Mouse (Mus musculus): ENCODE data around the gene Prr14. TPM values are rescaled to one million over a fixed set of nuclear protein-coding genes. Genes with fewer than 3 reads are reported as not detected.
A peak's percentile ranks its signal among the peaks of the same experiment; 100 is the strongest.

The Prr14 gene
- polyA plus RNA-seq, 1 experiment from 2014 or later: 22.8 TPM

- ATAC-seq (ENCODE audit: low read depth): no peak
- peaks cover 20% of the 10 kb centered on the region for H3K36me3 ChIP-seq (ENCODE audit: control insufficient read depth, insufficient read depth)
- H3K4me1 ChIP-seq (ENCODE audit: control insufficient read depth, low read depth, low read length): peaks cover 20% of the 10 kb centered on the region
- no peaks in the 10 kb centered on the region for H3K27me3 ChIP-seq (ENCODE audit: control insufficient read depth, insufficient read depth, low read depth, low read length)
- peak overlapping the region; percentile 98 for H3K4me3 ChIP-seq (ENCODE audit: low read depth, low read length)
- H3K9me3 ChIP-seq (replicated peaks; ENCODE audit: control insufficient read depth, low read length): no peaks in the 10 kb centered on the region
- WGBS (ENCODE audit: insufficient replicate concordance): 14% methylated on average over 8 of the region's 8 CpGs
- peak overlapping the region; percentile 83 for H3K4me2 ChIP-seq (ENCODE audit: low read depth, low read length)
- peak overlapping the region; percentile 92 for H3K9ac ChIP-seq (ENCODE audit: low read depth, low read length)
- H3K27ac ChIP-seq (ENCODE audit: low read length): peak overlapping the region; percentile 99
These were observed 53.6 kb downstream of the Prr14 start for GRCm38 (mm10) chr7:127513016-127513390.

- no peaks in the 10 kb centered on the region for H3K27me3 ChIP-seq (ENCODE audit: control insufficient read depth, insufficient read depth, low read depth, low read length)
- H3K4me2 ChIP-seq (ENCODE audit: low read depth, low read length): peak overlapping the region; percentile 83
- H3K9ac ChIP-seq (ENCODE audit: low read depth, low read length): peak overlapping the region; percentile 92; the same call in 1 of the 2 replicates
- no peaks in the 10 kb centered on the region for H3K9me3 ChIP-seq (replicated peaks; ENCODE audit: control insufficient read depth, low read length)
- peaks cover 20% of the 10 kb centered on the region for H3K4me1 ChIP-seq (ENCODE audit: control insufficient read depth, low read depth, low read length)
- WGBS (ENCODE audit: insufficient replicate concordance): 75% methylated on average over 3 of the region's 3 CpGs
- peak overlapping the region; percentile 99 for H3K27ac ChIP-seq (ENCODE audit: low read length)
- peaks cover 22% of the 10 kb centered on the region for H3K36me3 ChIP-seq (ENCODE audit: control insufficient read depth, insufficient read depth)
- no peak for ATAC-seq (ENCODE audit: low read depth)
- H3K4me3 ChIP-seq (ENCODE audit: low read depth, low read length): peak overlapping the region; percentile 98
These were observed 54.4 kb downstream of the Prr14 start for GRCm38 (mm10) chr7:127513781-127514180.

- no peak overlapping the region for H3K27ac ChIP-seq (ENCODE audit: low read length)
- no peaks in the 10 kb centered on the region for H3K27me3 ChIP-seq (ENCODE audit: control insufficient read depth, insufficient read depth, low read depth, low read length)
- no peak overlapping the region for H3K4me3 ChIP-seq (ENCODE audit: low read depth, low read length)
- peaks cover 37% of the 10 kb centered on the region for H3K36me3 ChIP-seq (ENCODE audit: control insufficient read depth, insufficient read depth)
- no peaks in the 10 kb centered on the region for H3K9me3 ChIP-seq (replicated peaks; ENCODE audit: control insufficient read depth, low read length)
- 80% methylated on average over 7 of the region's 7 CpGs for WGBS (ENCODE audit: insufficient replicate concordance)
- peaks cover 20% of the 10 kb centered on the region for H3K4me1 ChIP-seq (ENCODE audit: control insufficient read depth, low read depth, low read length)
- no peak overlapping the region for H3K4me2 ChIP-seq (ENCODE audit: low read depth, low read length)
- H3K9ac ChIP-seq (ENCODE audit: low read depth, low read length): no peak overlapping the region
- ATAC-seq (ENCODE audit: low read depth): no peak
These were observed 56.4 kb downstream of the Prr14 start for GRCm38 (mm10) chr7:127515846-127516245.

GRCm38 (mm10) chr7:127516344-127516743 is 56.9 kb downstream of the Prr14 start:
- H3K4me2 ChIP-seq (ENCODE audit: low read depth, low read length): no peak overlapping the region
- H3K4me1 ChIP-seq (ENCODE audit: control insufficient read depth, low read depth, low read length): peaks cover 16% of the 10 kb centered on the region
- no peaks in the 10 kb centered on the region for H3K9me3 ChIP-seq (replicated peaks; ENCODE audit: control insufficient read depth, low read length)
- no peak overlapping the region for H3K9ac ChIP-seq (ENCODE audit: low read depth, low read length)
- WGBS (ENCODE audit: insufficient replicate concordance): 88% methylated on average over 6 of the region's 7 CpGs
- H3K4me3 ChIP-seq (ENCODE audit: low read depth, low read length): no peak overlapping the region
- no peaks in the 10 kb centered on the region for H3K27me3 ChIP-seq (ENCODE audit: control insufficient read depth, insufficient read depth, low read depth, low read length)
- H3K36me3 ChIP-seq (ENCODE audit: control insufficient read depth, insufficient read depth): peaks cover 42% of the 10 kb centered on the region
- ATAC-seq (ENCODE audit: low read depth): no peak
- H3K27ac ChIP-seq (ENCODE audit: low read length): no peak overlapping the region

GRCm38 (mm10) chr7:127519284-127519683 is 59.9 kb downstream of the Prr14 start, which contains the start of gene Gm42715:
Gm42715 (plus strand) TSS chr7:127519584.
- ATAC-seq (ENCODE audit: low read depth): no peak
- no peak within 1 kb of the TSS for H3K4me3 ChIP-seq (ENCODE audit: low read depth, low read length)
- peaks cover 64% of the 10 kb centered on the region for H3K36me3 ChIP-seq (ENCODE audit: control insufficient read depth, insufficient read depth)
- no peak within 1 kb of the TSS for H3K9ac ChIP-seq (ENCODE audit: low read depth, low read length)
- H3K4me1 ChIP-seq (ENCODE audit: control insufficient read depth, low read depth, low read length): no peaks in the 10 kb centered on the region
- WGBS (ENCODE audit: insufficient replicate concordance): 84% methylated on average over 3 of the region's 3 CpGs
- no peak within 1 kb of the TSS for H3K27ac ChIP-seq (ENCODE audit: low read length)
- H3K27me3 ChIP-seq (ENCODE audit: control insufficient read depth, insufficient read depth, low read depth, low read length): no peaks in the 10 kb centered on the region
- no peaks in the 10 kb centered on the region for H3K9me3 ChIP-seq (replicated peaks; ENCODE audit: control insufficient read depth, low read length)
- no peak within 1 kb of the TSS for H3K4me2 ChIP-seq (ENCODE audit: low read depth, low read length)

Small RNA genes within 50 kb of the gene (microRNA-seq; reads per million reads assigned to microRNA genes)
- gene Gm47278 (not detected), gene Mir7060 (not detected)

Other genes with a start within 250 kb of the Prr14 start
- 5.7 and 5.9 TPM in 2 replicates for gene Zfp553, start 226.6 kb upstream of the Prr14 start, polyA plus RNA-seq (2015; fragmentation: Nextera tagmentation; extraction: Ambion mirVana)
- gene Sept1, start 226.5 kb upstream of the Prr14 start, polyA plus RNA-seq (2015; fragmentation: Nextera tagmentation; extraction: Ambion mirVana): 10.1 and 11.1 TPM in 2 replicates
- gene Zfp771, start 215.3 kb upstream of the Prr14 start, polyA plus RNA-seq (2015; fragmentation: Nextera tagmentation; extraction: Ambion mirVana): 11.0 and 13.8 TPM in 2 replicates
- 79.8 and 83.4 TPM in 2 replicates for gene Dctpp1, start 198.9 kb upstream of the Prr14 start, polyA plus RNA-seq (2015; fragmentation: Nextera tagmentation; extraction: Ambion mirVana)
- gene Sephs2, start 185.6 kb upstream of the Prr14 start, polyA plus RNA-seq (2015; fragmentation: Nextera tagmentation; extraction: Ambion mirVana): 164 and 180 TPM in 2 replicates
- 5.4 and 6.7 TPM in 2 replicates for gene Itgal, start 163.4 kb upstream of the Prr14 start, polyA plus RNA-seq (2015; fragmentation: Nextera tagmentation; extraction: Ambion mirVana)
- 4.1 and 4.2 TPM in 2 replicates for gene Zfp768, start 114.0 kb upstream of the Prr14 start, polyA plus RNA-seq (2015; fragmentation: Nextera tagmentation; extraction: Ambion mirVana)
- 1.7 and 2.0 TPM in 2 replicates for gene Zfp747, start 83.6 kb upstream of the Prr14 start, polyA plus RNA-seq (2015; fragmentation: Nextera tagmentation; extraction: Ambion mirVana)
- gene 9130019O22Rik, start 72.4 kb upstream of the Prr14 start, polyA plus RNA-seq (2015; fragmentation: Nextera tagmentation; extraction: Ambion mirVana): 1.3 TPM in 2 replicates
- 1.8 and 1.9 TPM in 2 replicates for gene E430018J23Rik, start 66.0 kb upstream of the Prr14 start, polyA plus RNA-seq (2015; fragmentation: Nextera tagmentation; extraction: Ambion mirVana)
- gene Zfp764, start 52.8 kb upstream of the Prr14 start, polyA plus RNA-seq (2015; fragmentation: Nextera tagmentation; extraction: Ambion mirVana): 1.3 and 1.4 TPM in 2 replicates
- 8.0 and 8.3 TPM in 2 replicates for gene Zfp688, start 37.5 kb upstream of the Prr14 start, polyA plus RNA-seq (2015; fragmentation: Nextera tagmentation; extraction: Ambion mirVana)
- gene Zfp689, start 10.5 kb upstream of the Prr14 start, polyA plus RNA-seq (2015; fragmentation: Nextera tagmentation; extraction: Ambion mirVana): 2.2 and 2.9 TPM in 2 replicates
- gene Fbrs, start 19.6 kb downstream of the Prr14 start, polyA plus RNA-seq (2015; fragmentation: Nextera tagmentation; extraction: Ambion mirVana): 4.0 and 4.9 TPM in 2 replicates
- 12.2 and 13.6 TPM in 2 replicates for gene Srcap, start 52.4 kb downstream of the Prr14 start, polyA plus RNA-seq (2015; fragmentation: Nextera tagmentation; extraction: Ambion mirVana)
- gene Gm42715, start 60.0 kb downstream of the Prr14 start, polyA plus RNA-seq (2015; fragmentation: Nextera tagmentation; extraction: Ambion mirVana): 5.1 and 5.5 TPM in 2 replicates
- gene Tmem265, start 101.8 kb downstream of the Prr14 start, polyA plus RNA-seq (2015; fragmentation: Nextera tagmentation; extraction: Ambion mirVana): 2.9 and 4.3 TPM in 2 replicates
- 19.7 and 21.1 TPM in 2 replicates for gene Phkg2, start 113.7 kb downstream of the Prr14 start, polyA plus RNA-seq (2015; fragmentation: Nextera tagmentation; extraction: Ambion mirVana)
- 5.9 and 6.5 TPM in 2 replicates for gene Ccdc189, start 129.0 kb downstream of the Prr14 start, polyA plus RNA-seq (2015; fragmentation: Nextera tagmentation; extraction: Ambion mirVana)
- gene Rnf40, start 129.2 kb downstream of the Prr14 start, polyA plus RNA-seq (2015; fragmentation: Nextera tagmentation; extraction: Ambion mirVana): 17.5 and 18.0 TPM in 2 replicates
- 1.4 and 2.1 TPM in 2 replicates for gene Zfp629, start 156.2 kb downstream of the Prr14 start, polyA plus RNA-seq (2015; fragmentation: Nextera tagmentation; extraction: Ambion mirVana)
- 16.8 and 17.0 TPM in 2 replicates for gene Bcl7c, start 249.3 kb downstream of the Prr14 start, polyA plus RNA-seq (2015; fragmentation: Nextera tagmentation; extraction: Ambion mirVana)

Measured in liver, embryonic 16.5 days (tissue).